Mouse (Mus musculus) heart, postnatal 0 days (tissue): ENCODE results near the gene Ptp4a2. TPM values are rescaled to one million over a fixed set of nuclear protein-coding genes. Genes with fewer than 3 reads are reported as not detected.

Experiments
- ATAC-seq: fragments of 200-750 bp; cut with Nextera tagmentation; 2 replicates; pipeline ENCODE4 v1.8.0; 2017; ENCODE audit warnings: low read depth, moderate number of reproducible peaks, moderate library complexity; ENCODE audit not compliant: insufficient read depth
- DNase-seq: peaks from one replicate; pipeline ENCODE4 v3.0.0-alpha.2; 2016; ENCODE audit warnings: low spot score
- H3K27ac ChIP-seq: fragments of 300-500 bp; sonication (generic); 2 replicates; pipeline ENCODE4 v1.5.1; 2014; ENCODE audit warnings: low read depth, mild to moderate bottlenecking
- H3K27me3 ChIP-seq: fragments of 300-500 bp; sonication (generic); 2 replicates; pipeline ENCODE4 v1.6.1; 2014; ENCODE audit warnings: low read length, mixed read lengths; ENCODE audit not compliant: control insufficient read depth, insufficient read depth
- H3K36me3 ChIP-seq: fragments of 300-500 bp; sonication (generic); replicated peaks from 2 replicates; pipeline ENCODE4 v1.6.1; 2014; ENCODE audit warnings: low read length, mixed read lengths; ENCODE audit not compliant: control insufficient read depth, insufficient read depth
- H3K4me1 ChIP-seq: fragments of 300-500 bp; sonication (generic); 2 replicates; pipeline ENCODE4 v1.6.1; 2014; ENCODE audit warnings: antibody characterized with exemption; ENCODE audit not compliant: control insufficient read depth, insufficient read depth
- H3K4me2 ChIP-seq: fragments of 300-500 bp; sonication (generic); 2 replicates; pipeline ENCODE4 v1.6.1; 2014; ENCODE audit warnings: low read depth, mild to moderate bottlenecking, low read length, moderate library complexity
- H3K4me3 ChIP-seq: fragments of 300-500 bp; sonication (generic); 2 replicates; pipeline ENCODE4 v1.5.1; 2014; ENCODE audit warnings: low read depth, low read length
- H3K9ac ChIP-seq: fragments of 300-500 bp; sonication (generic); replicated peaks from 2 replicates; pipeline ENCODE4 v1.6.1; 2014; ENCODE audit warnings: low read depth, low read length, mixed read lengths
- H3K9me3 ChIP-seq: fragments of 300-500 bp; sonication (generic); replicated peaks from 2 replicates; pipeline ENCODE4 v1.6.1; 2016; ENCODE audit warnings: low read length; ENCODE audit not compliant: control insufficient read depth
- CTCF ChIP-seq: IDR thresholded peaks from 2 replicates; pipeline ENCODE4 v1.5.1; 2016; ENCODE audit warnings: antibody characterized with exemption, control low read depth, low read depth
- EP300 ChIP-seq: IDR thresholded peaks from 2 replicates; pipeline ENCODE4 v1.6.1; 2016; ENCODE audit warnings: antibody characterized with exemption, low read depth
- WGBS: fragments of 180-500 bp; shearing (Covaris S2); extraction: QIAGEN DNeasy Blood & Tissue Kit; methylation state at CpG from one replicate; pipeline ENCODE4 v1.1.7; 2014; 5-methylcytosine and 5-hydroxymethylcytosine counted together
- polyA plus RNA-seq: library from polyadenylated mRNA; unstranded; fragments of >200 nt; fragmentation: Nextera tagmentation; extraction: Ambion mirVana; gene quantifications from 2 replicates; pipeline ENCODE4 v1.2.1, GENCODE M21; 2015
- total RNA-seq: library from RNA; depleted of rRNA; stranded (reverse); fragments of >200 nt; gene quantifications from 2 replicates; pipeline ENCODE4 v1.2.3, GENCODE M21; 2014; ENCODE audit warnings: low replicate concordance

Ptp4a2 gene
- total and polyA plus RNA-seq, 2 experiments from 2014 or later, result 132 to 417 TPM

GRCm38 (mm10) chr4:129876831-129877764 is 66.1 kb downstream of the Ptp4a2 start:
- Histone ChIP-seq H3K27ac (peak overlapping the region; percentile 88), H3K9me3 (no peaks in the 10 kb centered on the region), H3K9ac (peak overlapping the region; percentile 58), H3K27me3 (no peaks in the 10 kb centered on the region), H3K36me3 (no peaks in the 10 kb centered on the region), H3K4me3 (peak overlapping the region; percentile 39), H3K4me1 (peaks cover 15% of the 10 kb centered on the region), H3K4me2 (peak overlapping the region; percentile 60)
- ATAC-seq, result peak; percentile 67
- no peak for TF ChIP-seq EP300
- no peak for TF ChIP-seq CTCF
- peak; percentile 65 for DNase-seq
- 15% methylated on average over 21 of the region's 21 CpGs for WGBS

GRCm38 (mm10) chr4:129877967-129878655 is 67.1 kb downstream of the Ptp4a2 start:
- Histone ChIP-seq H3K36me3 (no peaks in the 10 kb centered on the region), H3K4me2 (peak overlapping the region; percentile 60), H3K4me1 (peaks cover 15% of the 10 kb centered on the region), H3K27me3 (no peaks in the 10 kb centered on the region), H3K4me3 (peak overlapping the region; percentile 39), H3K9ac (peak overlapping the region; percentile 58; the same call in 1 of the 2 replicates), H3K9me3 (no peaks in the 10 kb centered on the region), H3K27ac (peak overlapping the region; percentile 88)
- ATAC-seq (no peak), DNase-seq (no peak)
- WGBS, result 66% methylated on average over 11 of the region's 11 CpGs
- TF ChIP-seq CTCF (no peak), EP300 (no peak)

GRCm38 (mm10) chr4:129878656-129879145 is 67.7 kb downstream of the Ptp4a2 start:
- no peaks in the 10 kb centered on the region for H3K36me3 ChIP-seq
- no peak overlapping the region for H3K9ac ChIP-seq
- no peaks in the 10 kb centered on the region for H3K9me3 ChIP-seq
- DNase-seq (no peak), ATAC-seq (no peak)
- H3K4me1 ChIP-seq, result peaks cover 18% of the 10 kb centered on the region
- H3K4me2 ChIP-seq, result no peak overlapping the region
- no peak overlapping the region for H3K27ac ChIP-seq
- no peaks in the 10 kb centered on the region for H3K27me3 ChIP-seq
- H3K4me3 ChIP-seq, result no peak overlapping the region
- 84% methylated on average over 8 of the region's 8 CpGs for WGBS
- TF ChIP-seq EP300, result no peak
- no peak for TF ChIP-seq CTCF

- Histone ChIP-seq H3K36me3 (no peaks in the 10 kb centered on the region), H3K4me2 (no peak overlapping the region), H3K9ac (no peak overlapping the region), H3K27me3 (no peaks in the 10 kb centered on the region), H3K27ac (no peak overlapping the region), H3K4me1 (peaks cover 18% of the 10 kb centered on the region), H3K4me3 (no peak overlapping the region), H3K9me3 (no peaks in the 10 kb centered on the region)
- no peak for ATAC-seq
- 80% methylated on average over 4 of the region's 4 CpGs for WGBS
- DNase-seq, result no peak
- TF ChIP-seq EP300 (no peak), CTCF (no peak)
Observed at GRCm38 (mm10) chr4:129879206-129879780, 68.3 kb downstream of the Ptp4a2 start.

GRCm38 (mm10) chr4:129880615-129881014 is 69.6 kb downstream of the Ptp4a2 start:
- Histone ChIP-seq H3K27me3 (no peaks in the 10 kb centered on the region), H3K9me3 (no peaks in the 10 kb centered on the region), H3K4me3 (no peak overlapping the region), H3K36me3 (no peaks in the 10 kb centered on the region), H3K27ac (no peak overlapping the region), H3K9ac (no peak overlapping the region), H3K4me2 (no peak overlapping the region), H3K4me1 (peaks cover 18% of the 10 kb centered on the region)
- no peak for ATAC-seq
- WGBS, result 67% methylated on average over 7 of the region's 7 CpGs
- DNase-seq, result no peak
- TF ChIP-seq CTCF, result no peak
- no peak for TF ChIP-seq EP300
